Mouse (Mus musculus): ENCODE results near the gene Pde2a. TPM values are rescaled to one million over a fixed set of nuclear protein-coding genes. Genes with fewer than 3 reads are reported as not detected.

Pde2a gene
- total and polyA plus RNA-seq, 3 experiments: 41.6 to 57.1 (median 56.0) TPM

DNA sequence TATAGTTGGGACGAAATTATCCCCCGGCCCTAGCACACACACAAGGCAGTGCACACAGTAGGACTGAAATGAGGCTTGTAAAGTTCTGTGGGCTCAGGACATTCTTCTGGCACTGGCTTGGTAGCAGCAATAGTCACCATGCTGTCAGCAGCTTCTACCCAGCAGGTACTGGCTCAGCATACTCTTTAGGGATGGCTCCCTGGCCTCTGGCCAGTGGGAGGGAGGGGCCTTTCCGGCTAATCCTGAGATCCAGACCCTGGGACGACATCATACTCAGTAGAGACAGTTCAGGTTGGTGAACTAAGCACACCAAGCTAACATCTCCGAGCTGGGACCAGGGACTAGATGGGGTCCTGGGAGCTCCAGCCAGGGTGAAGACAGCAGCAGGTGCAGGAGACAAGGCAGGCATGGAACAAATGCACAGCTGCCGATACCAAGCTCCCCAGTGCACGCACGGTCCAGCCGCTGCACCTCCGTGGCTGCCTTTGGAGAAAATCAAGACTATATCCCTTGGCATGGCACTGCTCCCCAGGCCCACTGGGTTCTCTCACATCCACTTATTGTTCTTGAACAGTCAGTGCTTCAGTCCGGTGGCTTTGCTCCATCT is 42.3 kb downstream of the Pde2a start:
- intact Hi-C loops (cut with DNase I): no loop called here
- H3K36me3 ChIP-seq (ENCODE audit: control insufficient read depth, insufficient read depth, low read length): peaks cover 11% of the 10 kb centered on the region
- no peaks in the 10 kb centered on the region for H3K79me2 ChIP-seq (replicated peaks; ENCODE audit: control insufficient read depth, insufficient read depth, low read length)
- H3K4me3 ChIP-seq: no peak overlapping the region
- H3K4me1 ChIP-seq (ENCODE audit: control insufficient read depth, insufficient read depth, low read length): peaks cover 59% of the 10 kb centered on the region
- peak overlapping the region; percentile 47 for H3K27ac ChIP-seq
- no peaks in the 10 kb centered on the region for H3K27me3 ChIP-seq (ENCODE audit: control insufficient read depth, insufficient read depth, low read length)
- 44% methylated on average over 11 of the region's 11 CpGs for WGBS
- DNase-seq: peak in 1 of 2 experiments; percentile 30
- no peak overlapping the region for H3K9ac ChIP-seq (ENCODE audit: low read depth, low read length)
- TF ChIP-seq EP300 (IDR thresholded peaks at IDR 0.05; ENCODE audit: insufficient read depth, low read depth, low read length): no peak
- TF ChIP-seq POLR2A (IDR thresholded peaks at IDR 0.05; ENCODE audit: insufficient read depth, low read depth, low read length): no peak
- TF ChIP-seq CTCF (IDR thresholded peaks at IDR 0.05): no peak

DNA sequence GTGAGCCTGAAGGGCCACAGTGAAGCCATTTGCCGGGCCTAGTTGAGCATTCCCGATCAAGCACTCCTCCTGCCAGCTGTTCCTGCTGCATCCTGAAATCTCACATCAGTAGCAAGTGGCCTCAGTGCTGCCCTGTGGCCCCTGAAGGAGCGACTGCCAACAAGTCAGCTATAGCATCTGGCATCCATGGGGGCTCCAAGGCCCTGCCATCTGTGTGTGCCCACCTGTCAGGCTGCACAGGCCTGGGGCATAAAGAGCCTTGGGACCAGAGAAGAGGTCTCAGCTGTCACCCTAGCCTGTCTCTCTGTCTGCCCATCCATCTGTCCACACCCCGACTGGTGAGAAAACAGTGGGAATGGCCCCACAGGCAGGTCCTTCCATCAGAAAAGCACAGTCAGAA is 43.4 kb downstream of the Pde2a start:
- DNase-seq: no peak
- Histone ChIP-seq H3K4me1 (ENCODE audit: control insufficient read depth, insufficient read depth, low read length) (peaks cover 50% of the 10 kb centered on the region), H3K27me3 (ENCODE audit: control insufficient read depth, insufficient read depth, low read length) (no peaks in the 10 kb centered on the region), H3K36me3 (ENCODE audit: control insufficient read depth, insufficient read depth, low read length) (peaks cover 8% of the 10 kb centered on the region), H3K9ac (ENCODE audit: low read depth, low read length) (peak overlapping the region; percentile 10), H3K4me3 (no peak overlapping the region), H3K79me2 (replicated peaks; ENCODE audit: control insufficient read depth, insufficient read depth, low read length) (no peaks in the 10 kb centered on the region), H3K27ac (peak overlapping the region; percentile 73)
- intact Hi-C loops (cut with DNase I): loop anchor here (1.0 kb wide), 1 partner anchor 14 kb away; no protein-coding TSS in a partner anchor
- TF ChIP-seq CTCF (IDR thresholded peaks at IDR 0.05): no peak
- no peak for TF ChIP-seq POLR2A (IDR thresholded peaks at IDR 0.05; ENCODE audit: insufficient read depth, low read depth, low read length)
- TF ChIP-seq EP300 (IDR thresholded peaks at IDR 0.05; ENCODE audit: insufficient read depth, low read depth, low read length): no peak
- WGBS: 51% methylated on average over 4 of the region's 4 CpGs

DNA sequence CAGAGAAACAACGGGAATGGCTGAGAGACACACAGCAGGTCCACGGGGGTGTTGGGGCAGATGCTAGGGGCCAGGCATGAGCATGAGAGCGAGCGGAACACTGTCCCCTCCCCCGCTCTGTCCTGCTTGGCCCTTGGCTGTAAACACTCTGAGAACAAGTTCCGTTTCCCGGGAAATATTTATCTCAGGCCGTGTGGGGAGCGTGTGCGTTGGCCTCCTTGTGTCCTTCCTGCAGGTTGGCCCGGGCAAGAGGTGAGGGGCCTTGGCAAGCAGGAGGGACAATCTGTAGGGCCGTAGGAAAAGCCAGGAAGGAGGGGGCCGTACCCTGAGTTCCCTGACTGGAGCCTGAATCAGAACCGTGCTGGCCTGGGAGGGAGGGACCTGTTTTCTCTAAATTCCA is 43.9 kb downstream of the Pde2a start:
- no peak overlapping the region for H3K4me3 ChIP-seq

DNA sequence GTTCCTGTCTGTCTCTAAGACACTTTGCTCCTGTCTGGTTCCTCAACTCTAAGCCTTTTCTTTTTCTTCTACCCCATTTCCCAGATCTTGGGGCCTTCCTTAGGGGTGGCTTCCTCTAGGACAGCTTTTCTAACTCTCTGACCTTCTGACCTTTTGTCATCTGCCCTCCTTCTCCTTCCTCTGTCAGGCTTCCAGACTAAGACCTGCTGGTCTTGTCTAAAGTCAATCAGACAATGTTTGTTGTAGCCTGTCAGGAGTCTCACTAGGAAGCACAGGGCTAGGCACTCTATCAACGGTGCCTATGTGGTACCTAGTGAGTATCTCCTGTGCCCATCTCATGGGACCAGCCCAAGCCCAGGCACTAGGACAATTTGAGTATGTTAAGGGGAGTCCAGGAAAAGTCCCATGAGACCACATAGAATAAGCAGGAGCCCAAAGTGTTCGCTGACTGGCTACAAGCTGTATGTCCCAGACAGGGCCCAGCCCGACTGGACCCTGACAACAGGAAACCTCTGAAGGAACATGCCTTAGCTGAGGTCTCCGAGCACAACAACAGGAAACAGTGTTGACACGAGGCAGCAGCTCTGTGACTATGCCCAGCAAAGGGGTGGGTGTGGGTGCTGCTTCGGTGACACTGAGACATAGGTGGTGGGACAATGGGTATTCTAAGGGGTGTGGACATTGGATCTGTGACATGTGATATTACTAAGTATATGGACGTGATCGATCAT is 44.5 kb downstream of the Pde2a start:
- peak overlapping the region; percentile 73 for H3K27ac ChIP-seq
- H3K27me3 ChIP-seq (ENCODE audit: control insufficient read depth, insufficient read depth, low read length): no peaks in the 10 kb centered on the region
- H3K36me3 ChIP-seq (ENCODE audit: control insufficient read depth, insufficient read depth, low read length): peaks cover 8% of the 10 kb centered on the region
- WGBS: 40% methylated on average over 8 of the region's 8 CpGs
- H3K4me3 ChIP-seq: no peak overlapping the region
- peak; percentile 48 for TF ChIP-seq POLR2A (IDR thresholded peaks at IDR 0.05; ENCODE audit: insufficient read depth, low read depth, low read length)
- TF ChIP-seq CTCF (IDR thresholded peaks at IDR 0.05): no peak
- peak; percentile 96 for TF ChIP-seq EP300 (IDR thresholded peaks at IDR 0.05; ENCODE audit: insufficient read depth, low read depth, low read length)
- peaks cover 46% of the 10 kb centered on the region for H3K4me1 ChIP-seq (ENCODE audit: control insufficient read depth, insufficient read depth, low read length)
- H3K79me2 ChIP-seq (replicated peaks; ENCODE audit: control insufficient read depth, insufficient read depth, low read length): no peaks in the 10 kb centered on the region
- H3K9ac ChIP-seq (ENCODE audit: low read depth, low read length): peak overlapping the region; percentile 11
- DNase-seq: peak; percentile 62 to 76
- intact Hi-C loops (cut with DNase I): loop anchor here (1.0 kb wide), 1 partner anchor 15 kb away; no protein-coding TSS in a partner anchor

More for the DNA sequence above, 43.9 kb downstream of the Pde2a start:
- intact Hi-C loops (cut with DNase I): loop anchor here (1.0 kb wide), 1 partner anchor 14 kb away; no protein-coding TSS in a partner anchor
- H3K36me3 ChIP-seq (ENCODE audit: control insufficient read depth, insufficient read depth, low read length): peaks cover 8% of the 10 kb centered on the region
- peaks cover 45% of the 10 kb centered on the region for H3K4me1 ChIP-seq (ENCODE audit: control insufficient read depth, insufficient read depth, low read length)
- no peaks in the 10 kb centered on the region for H3K79me2 ChIP-seq (replicated peaks; ENCODE audit: control insufficient read depth, insufficient read depth, low read length)
- DNase-seq: peak; percentile 78 to 83
- peak overlapping the region; percentile 73 for H3K27ac ChIP-seq
- no peak; the same call in 1 of the 2 replicates for TF ChIP-seq POLR2A (IDR thresholded peaks at IDR 0.05; ENCODE audit: insufficient read depth, low read depth, low read length)
- peak; percentile 96 for TF ChIP-seq EP300 (IDR thresholded peaks at IDR 0.05; ENCODE audit: insufficient read depth, low read depth, low read length)
- H3K27me3 ChIP-seq (ENCODE audit: control insufficient read depth, insufficient read depth, low read length): no peaks in the 10 kb centered on the region
- 4% methylated on average over 14 of the region's 14 CpGs for WGBS
- peak overlapping the region; percentile 11 for H3K9ac ChIP-seq (ENCODE audit: low read depth, low read length)

DNA sequence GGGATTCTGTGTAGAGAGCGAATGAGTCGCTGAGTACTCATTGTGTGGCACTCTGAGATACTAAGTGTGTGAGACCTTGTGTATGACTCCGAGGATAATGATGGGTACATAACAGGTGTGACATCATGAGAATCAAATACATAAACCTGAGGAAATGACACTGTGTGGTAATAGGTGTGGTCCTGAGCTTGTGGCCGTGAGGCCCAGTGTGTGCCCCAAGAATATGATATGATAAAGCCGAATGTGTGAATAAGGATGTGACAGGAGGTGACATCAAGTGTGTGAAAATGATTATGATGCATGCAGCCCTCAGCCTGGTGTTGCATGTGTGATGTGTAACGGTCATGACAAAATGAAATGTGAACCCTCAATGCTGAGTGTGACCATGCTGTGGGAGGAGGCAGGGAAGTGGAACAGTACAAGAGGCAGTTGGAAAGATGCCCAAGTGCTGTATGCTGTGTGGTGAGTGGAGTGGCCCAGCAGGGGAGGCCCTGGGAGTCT is 45.1 kb downstream of the Pde2a start:
- peak; percentile 37 to 59 for DNase-seq
- H3K4me3 ChIP-seq: no peak overlapping the region
- WGBS: 45% methylated on average over 6 of the region's 6 CpGs
- H3K27ac ChIP-seq: peak overlapping the region; percentile 73
- 0 out of 2 replicates have a peak, but pooled peaks have one; percentile 55 for TF ChIP-seq EP300 (IDR thresholded peaks at IDR 0.05; ENCODE audit: insufficient read depth, low read depth, low read length)
- peak; percentile 33; the same call in 1 of the 2 replicates for TF ChIP-seq CTCF (IDR thresholded peaks at IDR 0.05)
- TF ChIP-seq POLR2A (IDR thresholded peaks at IDR 0.05; ENCODE audit: insufficient read depth, low read depth, low read length): no peak
- H3K9ac ChIP-seq (ENCODE audit: low read depth, low read length): no peak overlapping the region
- H3K27me3 ChIP-seq (ENCODE audit: control insufficient read depth, insufficient read depth, low read length): no peaks in the 10 kb centered on the region
- peaks cover 8% of the 10 kb centered on the region for H3K36me3 ChIP-seq (ENCODE audit: control insufficient read depth, insufficient read depth, low read length)
- intact Hi-C loops (cut with DNase I): no loop called here
- no peaks in the 10 kb centered on the region for H3K79me2 ChIP-seq (replicated peaks; ENCODE audit: control insufficient read depth, insufficient read depth, low read length)
- peaks cover 48% of the 10 kb centered on the region for H3K4me1 ChIP-seq (ENCODE audit: control insufficient read depth, insufficient read depth, low read length)
